Mouse (Mus musculus): Measurements from ENCODE around the gene Cdk15. TPM values are rescaled to one million over a fixed set of nuclear protein-coding genes. Genes with fewer than 3 reads are reported as not detected.

Cdk15 gene
- polyA plus RNA-seq, 1 experiment = 0.44 TPM

DNA sequence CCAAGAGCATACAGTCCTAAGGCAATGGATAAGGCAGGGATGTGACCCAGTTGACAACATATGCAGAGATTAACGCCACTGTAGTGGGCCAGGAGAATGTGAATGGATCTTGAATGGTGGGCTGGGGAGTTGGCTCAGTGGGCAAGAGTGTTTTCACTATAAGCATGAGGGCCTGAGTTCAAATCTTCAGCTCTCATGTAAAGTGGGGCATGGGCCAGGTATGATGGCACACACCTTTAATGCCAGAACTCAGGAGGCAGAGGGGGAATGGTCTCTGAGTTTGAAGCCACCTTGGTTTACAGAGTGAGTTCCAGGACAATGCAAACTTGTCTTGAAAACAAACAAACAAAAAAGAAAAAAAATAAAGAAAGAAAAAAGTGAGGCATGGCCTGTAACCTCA lies 79.5 kb downstream of the Cdk15 start:
- Histone ChIP-seq H3K79me2 (ENCODE audit: control insufficient read depth, insufficient read depth) (no peaks in the 10 kb centered on the region), H3K27me3 (ENCODE audit: control insufficient read depth, insufficient read depth, insufficient read length) (no peaks in the 10 kb centered on the region), H3K4me2 (ENCODE audit: low read depth) (no peak overlapping the region), H3ac (ENCODE audit: control insufficient read depth, insufficient read length) (no peak overlapping the region), H3K4me3 (no peak overlapping the region), H3K36me3 (ENCODE audit: control insufficient read depth, insufficient read depth) (no peaks in the 10 kb centered on the region)
- no peak for TF ChIP-seq TCF12 (IDR thresholded peaks at IDR 0.05; ENCODE audit: insufficient read depth, poor library complexity, severe bottlenecking)
- no peak for TF ChIP-seq SRF (IDR thresholded peaks at IDR 0.05; ENCODE audit: control insufficient read depth, insufficient read length, low read depth)
- no peak for TF ChIP-seq MYOD1 (IDR thresholded peaks at IDR 0.05; ENCODE audit: control insufficient read depth in 1 of 3, insufficient read length in 2 of 3, low read depth in 2 of 3)
- no peak for TF ChIP-seq USF1 (IDR thresholded peaks at IDR 0.05; ENCODE audit: low read depth)
- no peak for TF ChIP-seq E2F4 (IDR thresholded peaks at IDR 0.05; ENCODE audit: insufficient read depth)
- no peak for TF ChIP-seq REST (IDR thresholded peaks at IDR 0.05; ENCODE audit: insufficient read depth, insufficient read length)
- no peak for TF ChIP-seq POLR2A (IDR thresholded peaks at IDR 0.05; ENCODE audit: insufficient read length, low read depth)
- no peak for TF ChIP-seq TCF3 (IDR thresholded peaks at IDR 0.05; ENCODE audit: insufficient read length, low read depth)
- TF ChIP-seq MAX (IDR thresholded peaks at IDR 0.05; ENCODE audit: low read depth) = no peak
- no peak for TF ChIP-seq CEBPB (IDR thresholded peaks at IDR 0.05; ENCODE audit: insufficient read depth, poor library complexity, severe bottlenecking)
- TF ChIP-seq MYOG (IDR thresholded peaks at IDR 0.05; ENCODE audit: control insufficient read depth in 1 of 3, insufficient read depth in 1 of 3, insufficient read length in 2 of 3, low read depth in 2 of 3) = no peak
- no peak for TF ChIP-seq POLR2AphosphoS2 (IDR thresholded peaks at IDR 0.05; ENCODE audit: insufficient read length, low read depth)

DNA sequence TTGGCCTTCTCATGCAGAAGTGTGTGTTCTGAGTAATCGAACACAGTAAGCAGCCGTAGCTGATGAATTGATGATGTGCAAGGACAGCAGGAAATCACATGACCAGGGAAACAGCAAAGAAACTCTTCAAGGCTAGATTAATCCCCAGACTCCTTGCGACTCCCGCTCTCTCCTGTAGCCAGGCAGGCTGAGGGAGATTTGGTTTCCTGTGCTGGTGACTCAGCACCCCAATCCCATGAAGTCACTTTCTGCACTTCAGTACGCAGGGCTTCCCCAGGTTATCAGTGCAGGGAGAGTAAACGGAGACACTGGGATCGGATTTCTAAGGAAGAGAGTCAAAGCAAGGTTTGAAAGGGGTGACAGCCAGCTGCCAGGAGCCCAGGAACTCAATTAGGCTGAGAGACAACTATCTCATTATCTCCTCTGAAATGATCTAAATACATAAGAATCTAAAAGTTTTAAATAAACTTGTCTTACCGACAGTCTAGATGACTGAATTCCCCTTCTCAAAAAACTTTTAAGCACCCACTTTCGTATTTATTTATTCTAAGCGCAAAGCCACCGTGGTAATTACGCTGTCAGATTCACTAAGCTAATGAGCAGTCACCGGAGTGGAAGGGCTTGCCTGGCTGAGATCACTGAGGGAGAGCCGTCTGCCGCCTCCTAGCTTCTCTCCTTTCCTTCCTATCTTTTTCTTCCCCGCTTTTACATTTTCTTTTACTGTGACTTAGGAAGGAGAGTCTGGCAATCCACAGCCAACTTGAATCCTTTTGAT lies 84.3 kb downstream of the Cdk15 start:
- no peak overlapping the region for H3ac ChIP-seq (ENCODE audit: control insufficient read depth, insufficient read length)
- no peaks in the 10 kb centered on the region for H3K79me2 ChIP-seq (ENCODE audit: control insufficient read depth, insufficient read depth)
- TF ChIP-seq POLR2A (IDR thresholded peaks at IDR 0.05; ENCODE audit: insufficient read length, low read depth) = no peak
- peak in 1 of 3 experiments; percentile 11 for TF ChIP-seq MYOD1 (IDR thresholded peaks at IDR 0.05; ENCODE audit: control insufficient read depth in 1 of 3, insufficient read length in 2 of 3, low read depth in 2 of 3)
- TF ChIP-seq USF1 (IDR thresholded peaks at IDR 0.05; ENCODE audit: low read depth) = peak; percentile 67
- peak overlapping the region; percentile 4 for H3K4me3 ChIP-seq
- H3K27me3 ChIP-seq (ENCODE audit: control insufficient read depth, insufficient read depth, insufficient read length) = no peaks in the 10 kb centered on the region
- no peaks in the 10 kb centered on the region for H3K36me3 ChIP-seq (ENCODE audit: control insufficient read depth, insufficient read depth)
- peak overlapping the region; percentile 78 for H3K4me2 ChIP-seq (ENCODE audit: low read depth)

DNA sequence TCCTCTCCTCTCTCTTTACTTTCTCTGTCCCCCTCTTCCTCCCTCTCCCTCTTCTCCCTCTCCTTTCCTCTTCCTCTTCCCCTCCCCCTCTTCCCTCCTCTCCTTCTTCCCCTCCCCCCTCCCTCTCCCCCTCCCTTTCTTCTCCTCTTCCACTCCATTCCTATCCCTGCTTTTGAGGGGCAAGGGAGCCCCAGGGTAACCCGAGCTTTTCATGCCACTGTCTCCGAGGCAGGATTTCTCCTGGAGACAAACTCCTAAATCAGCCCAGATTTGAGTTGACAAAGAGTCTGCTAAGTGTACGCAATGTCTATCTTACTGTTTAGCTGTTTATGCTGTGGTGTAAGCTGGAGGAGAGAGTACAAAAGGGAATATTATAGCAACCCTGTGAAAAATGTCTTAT lies 85.0 kb downstream of the Cdk15 start:
- H3K4me3 ChIP-seq = peak overlapping the region; percentile 4
- H3K79me2 ChIP-seq (ENCODE audit: control insufficient read depth, insufficient read depth) = no peaks in the 10 kb centered on the region
- peak overlapping the region; percentile 78 for H3K4me2 ChIP-seq (ENCODE audit: low read depth)
- H3K36me3 ChIP-seq (ENCODE audit: control insufficient read depth, insufficient read depth) = no peaks in the 10 kb centered on the region
- TF ChIP-seq SRF (IDR thresholded peaks at IDR 0.05; ENCODE audit: control insufficient read depth, insufficient read length, low read depth) = no peak
- no peak for TF ChIP-seq E2F4 (IDR thresholded peaks at IDR 0.05; ENCODE audit: insufficient read depth)
- TF ChIP-seq MYOG (IDR thresholded peaks at IDR 0.05; ENCODE audit: control insufficient read depth in 1 of 3, insufficient read depth in 1 of 3, insufficient read length in 2 of 3, low read depth in 2 of 3) = no peak
- no peak for TF ChIP-seq MAX (IDR thresholded peaks at IDR 0.05; ENCODE audit: low read depth)
- no peak for TF ChIP-seq CEBPB (IDR thresholded peaks at IDR 0.05; ENCODE audit: insufficient read depth, poor library complexity, severe bottlenecking)
- TF ChIP-seq MYOD1 (IDR thresholded peaks at IDR 0.05; ENCODE audit: control insufficient read depth in 1 of 3, insufficient read length in 2 of 3, low read depth in 2 of 3) = no peak
- no peak for TF ChIP-seq POLR2A (IDR thresholded peaks at IDR 0.05; ENCODE audit: insufficient read length, low read depth)
- no peak for TF ChIP-seq TCF12 (IDR thresholded peaks at IDR 0.05; ENCODE audit: insufficient read depth, poor library complexity, severe bottlenecking)
- TF ChIP-seq REST (IDR thresholded peaks at IDR 0.05; ENCODE audit: insufficient read depth, insufficient read length) = no peak
- TF ChIP-seq USF1 (IDR thresholded peaks at IDR 0.05; ENCODE audit: low read depth) = no peak
- TF ChIP-seq POLR2AphosphoS2 (IDR thresholded peaks at IDR 0.05; ENCODE audit: insufficient read length, low read depth) = no peak
- no peak for TF ChIP-seq TCF3 (IDR thresholded peaks at IDR 0.05; ENCODE audit: insufficient read length, low read depth)
- H3K27me3 ChIP-seq (ENCODE audit: control insufficient read depth, insufficient read depth, insufficient read length) = no peaks in the 10 kb centered on the region
- H3ac ChIP-seq (ENCODE audit: control insufficient read depth, insufficient read length) = no peak overlapping the region

DNA sequence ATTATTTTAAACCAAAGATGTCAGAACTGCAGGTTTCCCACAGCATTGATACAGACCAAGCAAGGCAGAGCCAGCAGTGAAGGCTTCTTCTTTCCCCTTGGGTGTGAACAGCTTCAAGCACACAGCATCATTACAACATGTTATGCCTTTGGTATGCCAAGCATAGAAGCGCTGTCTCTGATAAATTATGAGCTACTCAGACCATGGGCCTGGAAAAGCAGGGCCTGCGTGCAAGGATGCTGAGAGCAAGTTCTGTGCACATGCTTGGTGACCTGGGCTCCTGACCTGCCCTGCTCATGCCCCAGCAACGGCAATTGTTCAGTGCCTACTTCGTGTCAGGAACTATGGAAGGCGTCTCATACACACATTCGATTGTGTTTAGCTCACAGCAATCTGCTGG lies 85.4 kb downstream of the Cdk15 start:
- H3ac ChIP-seq (ENCODE audit: control insufficient read depth, insufficient read length) = no peak overlapping the region
- no peaks in the 10 kb centered on the region for H3K27me3 ChIP-seq (ENCODE audit: control insufficient read depth, insufficient read depth, insufficient read length)
- TF ChIP-seq POLR2A (IDR thresholded peaks at IDR 0.05; ENCODE audit: insufficient read length, low read depth) (no peak), MYOD1 (IDR thresholded peaks at IDR 0.05; ENCODE audit: control insufficient read depth in 1 of 3, insufficient read length in 2 of 3, low read depth in 2 of 3) (no peak), SRF (IDR thresholded peaks at IDR 0.05; ENCODE audit: control insufficient read depth, insufficient read length, low read depth) (no peak), USF1 (IDR thresholded peaks at IDR 0.05; ENCODE audit: low read depth) (no peak), MAX (IDR thresholded peaks at IDR 0.05; ENCODE audit: low read depth) (no peak), TCF3 (IDR thresholded peaks at IDR 0.05; ENCODE audit: insufficient read length, low read depth) (no peak), REST (IDR thresholded peaks at IDR 0.05; ENCODE audit: insufficient read depth, insufficient read length) (no peak), POLR2AphosphoS2 (IDR thresholded peaks at IDR 0.05; ENCODE audit: insufficient read length, low read depth) (no peak), MYOG (IDR thresholded peaks at IDR 0.05; ENCODE audit: control insufficient read depth in 1 of 3, insufficient read depth in 1 of 3, insufficient read length in 2 of 3, low read depth in 2 of 3) (no peak), E2F4 (IDR thresholded peaks at IDR 0.05; ENCODE audit: insufficient read depth) (no peak), TCF12 (IDR thresholded peaks at IDR 0.05; ENCODE audit: insufficient read depth, poor library complexity, severe bottlenecking) (no peak), CEBPB (IDR thresholded peaks at IDR 0.05; ENCODE audit: insufficient read depth, poor library complexity, severe bottlenecking) (no peak)
- H3K79me2 ChIP-seq (ENCODE audit: control insufficient read depth, insufficient read depth) = no peaks in the 10 kb centered on the region
- H3K4me3 ChIP-seq = no peak overlapping the region
- no peaks in the 10 kb centered on the region for H3K36me3 ChIP-seq (ENCODE audit: control insufficient read depth, insufficient read depth)
- no peak overlapping the region for H3K4me2 ChIP-seq (ENCODE audit: low read depth)
